Mouse (Mus musculus): ENCODE results near the gene Mtss1l. TPM values are rescaled to one million over a fixed set of nuclear protein-coding genes. Genes with fewer than 3 reads are reported as not detected.

The Mtss1l gene
- polyA plus RNA-seq, 1 experiment = not detected

DNA sequence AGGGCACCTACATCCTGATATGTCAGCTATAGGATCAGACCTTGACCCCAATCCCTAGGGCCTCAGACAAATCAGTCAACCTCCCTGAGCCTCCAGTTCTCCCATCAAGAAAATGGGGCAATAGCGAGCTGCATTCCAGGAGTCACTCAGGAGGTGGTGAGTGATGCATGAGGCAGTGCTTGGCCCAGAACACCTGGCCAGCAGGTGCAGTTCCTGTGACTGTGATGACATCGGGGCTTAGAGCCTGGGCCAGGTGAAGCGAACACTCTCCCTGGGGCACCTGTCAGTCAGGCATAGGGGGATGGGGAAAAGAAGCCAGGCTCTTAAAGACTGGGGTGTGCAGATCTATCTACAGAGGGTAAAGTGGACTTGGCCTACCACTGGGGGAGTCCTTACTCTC lies 3.2 kb downstream of the Mtss1l start:
- Histone ChIP-seq H3K4me1 (ENCODE audit: control insufficient read depth, insufficient read depth, low read length) (peaks cover 64% of the 10 kb centered on the region), H3K27ac (ENCODE audit: insufficient read depth, low read depth, low read length) (peak overlapping the region; percentile 83), H3K4me3 (ENCODE audit: insufficient read depth, low read depth, low read length) (no peak overlapping the region)
- WGBS = 61% methylated on average over 3 of the region's 3 CpGs
- TF ChIP-seq CTCF (IDR thresholded peaks at IDR 0.05; ENCODE audit: insufficient read depth, low read depth, low read length) = no peak
- TF ChIP-seq POLR2A (IDR thresholded peaks at IDR 0.05; ENCODE audit: insufficient read depth, low read depth, low read length) = no peak

GRCm38 (mm10) chr8:110725084-110725838 lies 4.0 kb downstream of the Mtss1l start:
- peaks cover 58% of the 10 kb centered on the region for H3K4me1 ChIP-seq (ENCODE audit: control insufficient read depth, insufficient read depth, low read length)
- H3K4me3 ChIP-seq (ENCODE audit: insufficient read depth, low read depth, low read length) = no peak overlapping the region
- WGBS = 22% methylated on average over 7 of the region's 7 CpGs
- TF ChIP-seq POLR2A (IDR thresholded peaks at IDR 0.05; ENCODE audit: insufficient read depth, low read depth, low read length) (no peak), CTCF (IDR thresholded peaks at IDR 0.05; ENCODE audit: insufficient read depth, low read depth, low read length) (no peak)
- H3K27ac ChIP-seq (ENCODE audit: insufficient read depth, low read depth, low read length) = peak overlapping the region; percentile 83; the same call in 1 of the 2 replicates

- H3K4me3 ChIP-seq (ENCODE audit: insufficient read depth, low read depth, low read length) = no peak overlapping the region
- H3K27ac ChIP-seq (ENCODE audit: insufficient read depth, low read depth, low read length) = no peak overlapping the region
- TF ChIP-seq CTCF (IDR thresholded peaks at IDR 0.05; ENCODE audit: insufficient read depth, low read depth, low read length) = peak; percentile 94
- TF ChIP-seq POLR2A (IDR thresholded peaks at IDR 0.05; ENCODE audit: insufficient read depth, low read depth, low read length) = no peak
- peaks cover 61% of the 10 kb centered on the region for H3K4me1 ChIP-seq (ENCODE audit: control insufficient read depth, insufficient read depth, low read length)
- 3% methylated on average over 18 of the region's 18 CpGs for WGBS
These were observed 5.6 kb downstream of the Mtss1l start for GRCm38 (mm10) chr8:110726893-110727292.

DNA sequence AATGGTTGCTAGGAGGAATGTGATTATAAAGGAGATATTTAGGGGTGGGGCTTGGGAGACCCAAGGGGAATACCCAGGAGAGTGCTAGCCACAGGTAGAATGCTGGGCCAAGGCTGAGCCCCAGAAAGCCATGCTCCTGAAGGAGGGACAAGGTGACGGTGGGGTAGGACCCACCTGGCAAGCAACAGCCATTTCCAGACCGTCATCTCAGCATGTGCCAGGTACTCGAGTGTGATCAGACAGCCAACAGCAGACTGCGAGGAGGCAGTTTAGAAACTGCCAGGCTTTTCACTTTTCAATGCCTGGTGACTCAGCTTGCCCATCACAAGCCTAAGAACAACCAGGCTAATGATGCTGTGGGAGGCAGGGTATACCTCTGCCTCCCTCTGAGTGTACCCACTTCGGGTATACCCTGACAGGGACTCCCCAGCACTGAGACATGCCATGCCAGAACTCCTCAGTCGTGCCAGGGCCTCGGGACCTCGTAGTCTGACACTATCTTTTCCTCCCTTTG lies 10.1 kb downstream of the Mtss1l start:
- WGBS = 48% methylated on average over 8 of the region's 8 CpGs
- peaks cover 23% of the 10 kb centered on the region for H3K4me1 ChIP-seq (ENCODE audit: control insufficient read depth, insufficient read depth, low read length)
- no peak overlapping the region for H3K4me3 ChIP-seq (ENCODE audit: insufficient read depth, low read depth, low read length)
- TF ChIP-seq CTCF (IDR thresholded peaks at IDR 0.05; ENCODE audit: insufficient read depth, low read depth, low read length) (no peak), POLR2A (IDR thresholded peaks at IDR 0.05; ENCODE audit: insufficient read depth, low read depth, low read length) (no peak)
- no peak overlapping the region for H3K27ac ChIP-seq (ENCODE audit: insufficient read depth, low read depth, low read length)

DNA sequence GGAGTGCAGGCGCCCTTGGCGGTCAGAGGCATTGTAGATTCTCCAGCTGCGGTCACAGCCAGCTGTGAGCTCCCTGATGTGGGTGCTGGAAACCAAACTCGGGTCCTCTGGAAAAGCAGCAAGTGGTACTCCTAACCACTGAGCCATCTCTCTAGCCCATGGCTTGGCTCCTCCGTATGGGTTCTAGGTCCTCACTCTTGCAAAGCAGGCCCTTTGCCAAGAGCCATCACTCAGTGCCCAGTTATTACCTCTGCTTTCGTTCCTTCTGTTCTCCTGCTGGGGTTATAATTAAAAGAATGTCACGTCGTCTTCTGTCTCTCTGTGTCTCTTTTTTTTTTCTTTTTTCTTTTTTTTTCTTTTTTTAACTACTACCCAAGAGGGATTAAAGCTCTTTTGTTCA lies 11.8 kb downstream of the Mtss1l start:
- 43% methylated on average over 8 of the region's 8 CpGs for WGBS
- Histone ChIP-seq H3K27ac (ENCODE audit: insufficient read depth, low read depth, low read length) (no peak overlapping the region), H3K4me1 (ENCODE audit: control insufficient read depth, insufficient read depth, low read length) (peaks cover 12% of the 10 kb centered on the region), H3K4me3 (ENCODE audit: insufficient read depth, low read depth, low read length) (no peak overlapping the region)
- TF ChIP-seq CTCF (IDR thresholded peaks at IDR 0.05; ENCODE audit: insufficient read depth, low read depth, low read length) (no peak), POLR2A (IDR thresholded peaks at IDR 0.05; ENCODE audit: insufficient read depth, low read depth, low read length) (no peak)

DNA sequence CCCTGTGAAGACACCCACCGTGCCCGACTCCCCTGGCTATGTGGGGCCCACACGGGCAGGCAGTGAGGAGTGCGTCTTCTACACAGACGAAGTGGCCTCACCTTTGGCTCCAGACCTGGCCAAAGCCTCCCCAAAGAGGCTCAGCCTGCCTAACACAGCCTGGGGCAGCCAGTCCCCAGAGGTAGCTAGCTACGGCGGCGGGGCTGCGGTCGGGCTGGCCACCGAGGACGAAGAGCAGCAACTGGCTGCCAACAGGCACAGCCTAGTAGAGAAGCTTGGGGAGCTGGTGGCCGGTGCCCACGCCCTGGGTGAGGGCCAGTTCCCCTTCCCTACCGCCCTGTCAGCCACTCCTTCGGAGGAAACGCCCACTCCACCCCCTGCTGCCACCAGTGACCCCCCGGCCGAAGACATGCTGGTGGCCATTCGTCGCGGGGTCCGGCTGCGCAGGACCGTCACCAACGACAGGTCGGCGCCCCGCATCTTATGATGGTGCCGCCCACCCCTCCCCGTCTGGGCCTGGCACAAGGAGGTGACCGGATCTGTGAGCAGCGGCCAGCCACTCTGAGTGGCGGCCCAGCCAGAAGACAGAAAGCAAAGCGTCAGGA lies 17.4 kb downstream of the Mtss1l start:
- Histone ChIP-seq H3K4me3 (ENCODE audit: insufficient read depth, low read depth, low read length) (no peak overlapping the region), H3K4me1 (ENCODE audit: control insufficient read depth, insufficient read depth, low read length) (peaks cover 12% of the 10 kb centered on the region; the same call in 1 of the 2 replicates), H3K27ac (ENCODE audit: insufficient read depth, low read depth, low read length) (no peak overlapping the region)
- 87% methylated on average over 35 of the region's 35 CpGs for WGBS
- TF ChIP-seq CTCF (IDR thresholded peaks at IDR 0.05; ENCODE audit: insufficient read depth, low read depth, low read length) (no peak), POLR2A (IDR thresholded peaks at IDR 0.05; ENCODE audit: insufficient read depth, low read depth, low read length) (no peak)

DNA sequence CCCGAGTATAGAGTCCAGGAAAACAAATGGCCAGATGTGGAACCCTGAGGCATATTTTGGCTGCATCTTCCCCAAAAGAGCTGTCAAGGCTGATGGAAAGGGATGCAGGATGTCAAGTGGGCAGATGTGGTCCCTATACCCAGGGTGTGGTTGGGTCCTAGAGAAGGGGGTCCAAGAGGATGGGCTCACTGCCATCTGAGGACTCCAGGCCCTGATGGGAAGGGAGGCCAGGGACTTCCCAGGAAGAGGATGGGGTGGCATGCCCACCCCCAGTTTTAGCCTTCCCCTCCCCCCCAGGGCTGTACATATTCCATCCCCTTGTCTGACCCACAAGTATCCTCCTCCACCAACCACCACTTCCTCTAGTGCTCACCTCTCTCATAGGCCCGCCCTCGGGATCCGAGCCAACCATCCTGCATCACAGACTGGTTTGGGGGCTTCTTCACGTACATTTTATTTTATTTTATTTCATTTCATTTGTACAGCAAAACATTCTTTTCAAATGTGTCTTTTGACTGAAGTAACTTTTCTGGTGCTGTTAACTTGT lies 19.4 kb downstream of the Mtss1l start:
- Histone ChIP-seq H3K4me3 (ENCODE audit: insufficient read depth, low read depth, low read length) (no peak overlapping the region), H3K27ac (ENCODE audit: insufficient read depth, low read depth, low read length) (no peak overlapping the region), H3K4me1 (ENCODE audit: control insufficient read depth, insufficient read depth, low read length) (peaks cover 12% of the 10 kb centered on the region; the same call in 1 of the 2 replicates)
- WGBS = 76% methylated on average over 5 of the region's 5 CpGs
- TF ChIP-seq POLR2A (IDR thresholded peaks at IDR 0.05; ENCODE audit: insufficient read depth, low read depth, low read length) (no peak), CTCF (IDR thresholded peaks at IDR 0.05; ENCODE audit: insufficient read depth, low read depth, low read length) (no peak)

DNA sequence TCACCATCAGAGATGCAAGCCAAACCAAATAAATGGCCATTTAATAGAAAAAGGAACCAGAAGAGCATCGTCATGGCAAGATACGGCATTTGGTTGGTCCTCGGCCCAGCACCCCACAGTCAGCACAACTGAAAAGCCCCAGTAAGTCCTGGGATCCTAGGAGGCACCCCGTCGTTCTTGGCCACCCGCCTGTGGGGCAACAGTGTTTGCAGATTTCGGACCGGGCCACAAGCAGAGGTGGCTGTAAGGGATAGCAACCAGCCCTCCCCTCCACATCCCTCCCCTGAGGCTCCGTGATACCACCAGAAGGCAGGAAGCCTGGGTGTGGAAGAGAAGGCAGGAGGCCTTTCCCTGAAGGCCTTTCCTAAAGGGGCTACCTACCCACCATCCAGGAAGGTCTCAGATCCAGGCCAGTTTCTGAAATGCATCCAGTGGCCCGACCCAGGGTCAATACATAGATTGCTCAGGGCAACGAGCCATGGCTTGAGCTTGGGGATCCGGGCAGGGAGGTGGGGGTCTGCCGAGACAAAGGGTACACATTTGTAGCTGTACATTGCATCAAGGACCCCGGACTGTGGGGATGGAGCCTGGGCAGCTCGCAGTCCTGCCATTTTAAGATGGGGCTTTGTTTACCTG lies 20.7 kb downstream of the Mtss1l start:
- H3K4me3 ChIP-seq (ENCODE audit: insufficient read depth, low read depth, low read length) = no peak overlapping the region
- 56% methylated on average over 15 of the region's 15 CpGs for WGBS
- H3K4me1 ChIP-seq (ENCODE audit: control insufficient read depth, insufficient read depth, low read length) = peaks cover 12% of the 10 kb centered on the region; the same call in 1 of the 2 replicates
- TF ChIP-seq CTCF (IDR thresholded peaks at IDR 0.05; ENCODE audit: insufficient read depth, low read depth, low read length) (no peak), POLR2A (IDR thresholded peaks at IDR 0.05; ENCODE audit: insufficient read depth, low read depth, low read length) (no peak)
- H3K27ac ChIP-seq (ENCODE audit: insufficient read depth, low read depth, low read length) = no peak overlapping the region
